Mouse (Mus musculus) heart, postnatal 36 days (tissue): Measurements from ENCODE around the gene Dnaaf1. TPM values are rescaled to one million over a fixed set of nuclear protein-coding genes. Genes with fewer than 3 reads are reported as not detected.
A peak's percentile ranks its signal among the peaks of the same experiment; 100 is the strongest.

Experiments used
- DNase-seq, 2 experiments: peaks; one replicate each; pipeline ENCODE4 v3.0.0; 2021 to 2022
- intact Hi-C: fragments of 180-260 bp; cut with DNase I; formaldehyde crosslinking; loops from one replicate; pipeline ENCODE4 v1.15.1; 2025
- total RNA-seq, 2 experiments: library from RNA; stranded (reverse); gene quantifications; 2 replicates each; pipeline ENCODE4 v1.2.3; 2021

Dnaaf1 gene
- not detected for total RNA-seq

GRCm38 (mm10) chr8:119574437-119575365 lies at the start of gene Dnaaf1, which contains the start of gene Hsdl1:
Dnaaf1 (plus strand) TSS chr8:119575235.
Hsdl1 (minus strand) TSS chr8:119575183.
- peak; percentile 98 for DNase-seq

GRCm38 (mm10) chr8:119528762-119529161 lies 46.3 kb upstream of the Dnaaf1 start:
- intact Hi-C loops, result no loop called here
- DNase-seq, result no peak

More at GRCm38 (mm10) chr8:119574437-119575365, at the start of gene Dnaaf1, which contains the start of gene Hsdl1:
- intact Hi-C loops, result loop anchor here (2.0 kb wide), 2 partner anchors 16 to 30 kb away; partner anchors contain the start of genes Mbtps1 and Taf1c

GRCm38 (mm10) chr8:119530937-119531336 lies 44.1 kb upstream of the Dnaaf1 start:
- intact Hi-C loops, result no loop called here

GRCm38 (mm10) chr8:119531397-119531796 lies 43.6 kb upstream of the Dnaaf1 start:
- intact Hi-C loops, result no loop called here
- no peak for DNase-seq

More at GRCm38 (mm10) chr8:119530937-119531336, 44.1 kb upstream of the Dnaaf1 start:
- no peak for DNase-seq

- intact Hi-C loops, result no loop called here
- no peak for DNase-seq
These were observed 43.1 kb upstream of the Dnaaf1 start for GRCm38 (mm10) chr8:119531973-119532372.

- no peak for DNase-seq
- intact Hi-C loops, result no loop called here
These were observed 30.4 kb upstream of the Dnaaf1 start for GRCm38 (mm10) chr8:119544606-119545005.

- no peak for DNase-seq
- intact Hi-C loops, result no loop called here
These were observed 29.9 kb upstream of the Dnaaf1 start for GRCm38 (mm10) chr8:119545180-119545579.

GRCm38 (mm10) chr8:119545791-119546190 lies 29.2 kb upstream of the Dnaaf1 start:
- no peak for DNase-seq
- intact Hi-C loops, result no loop called here

- intact Hi-C loops, result no loop called here
- DNase-seq, result no peak
These were observed 27.9 kb upstream of the Dnaaf1 start for GRCm38 (mm10) chr8:119547019-119547691.

- DNase-seq, result no peak
- intact Hi-C loops, result no loop called here
These were observed 26.4 kb upstream of the Dnaaf1 start for GRCm38 (mm10) chr8:119548560-119549113.

GRCm38 (mm10) chr8:119552967-119553366 lies 22.1 kb upstream of the Dnaaf1 start:
- intact Hi-C loops, result no loop called here
- no peak for DNase-seq

- no peak for DNase-seq
- intact Hi-C loops, result loop anchor here (5.0 kb wide), 2 partner anchors 46 to 121 kb away; no protein-coding TSS in a partner anchor
These were observed 19.2 kb upstream of the Dnaaf1 start for GRCm38 (mm10) chr8:119555861-119556260.

GRCm38 (mm10) chr8:119557132-119557531 lies 17.9 kb upstream of the Dnaaf1 start:
- DNase-seq, result no peak
- intact Hi-C loops, result loop anchor here (5.0 kb wide), 2 partner anchors 45 to 120 kb away; no protein-coding TSS in a partner anchor

- DNase-seq, result peak in 1 of 2 experiments; percentile 18
- intact Hi-C loops, result loop anchor here (2.0 to 5.0 kb wide), 3 partner anchors 17 to 119 kb away; partner anchors contain the start of genes Dnaaf1 and Hsdl1
These were observed 17.0 kb upstream of the Dnaaf1 start for GRCm38 (mm10) chr8:119557821-119558602.

GRCm38 (mm10) chr8:119558603-119559401 lies 16.2 kb upstream of the Dnaaf1 start, which contains the start of gene Mbtps1:
Mbtps1 (minus strand) TSS chr8:119558735.
- DNase-seq, result peak; percentile 97 to 100
- intact Hi-C loops, result loop anchor here (2.0 to 5.0 kb wide), 3 partner anchors 16 to 118 kb away; partner anchors contain the start of genes Dnaaf1 and Hsdl1

GRCm38 (mm10) chr8:119559402-119559720 lies 15.7 kb upstream of the Dnaaf1 start:
- DNase-seq, result no peak
- intact Hi-C loops, result loop anchor here (2.0 to 5.0 kb wide), 3 partner anchors 15 to 118 kb away; partner anchors contain the start of genes Dnaaf1 and Hsdl1

GRCm38 (mm10) chr8:119563849-119564251 lies 11.2 kb upstream of the Dnaaf1 start:
- no peak for DNase-seq
- intact Hi-C loops, result no loop called here

GRCm38 (mm10) chr8:119566367-119566766 lies 8.7 kb upstream of the Dnaaf1 start:
- intact Hi-C loops, result no loop called here

GRCm38 (mm10) chr8:119568251-119568650 lies 6.8 kb upstream of the Dnaaf1 start:
- DNase-seq, result no peak
- intact Hi-C loops, result no loop called here

More at GRCm38 (mm10) chr8:119566367-119566766, 8.7 kb upstream of the Dnaaf1 start:
- no peak for DNase-seq
